Comparison of ENCODE assay signal across 9 mouse cellular contexts in genomic region chr11:35798874-35799273, GRCm38 (mm10). TPM values are rescaled to one million over a fixed set of nuclear protein-coding genes. Genes with fewer than 3 reads are reported as not detected.
DNase-seq lines count a peak whose midpoint lies in the region; ATAC-seq and TF ChIP-seq lines count a peak whose summit lies in the region.
"Had no signal": no experiment of that assay in that cellular context is flagged by ENCODE, and none has a peak within 500 bp of the region (broad histone marks: within the 10 kb centered on the region; RNA-seq: fewer than 3 reads in every experiment).

Gene Fbll1, minus strand, starts transcription at chr11:35798884.

- H3K4me2 ChIP-seq in stomach, embryonic 16.5 days (ENCODE audit: low read depth, low read length), result peak within 1 kb of the TSS; percentile 51

- intact Hi-C loops in heart, postnatal 10 days (cut with DNase I), result no loop called here

- peak within 1 kb of the TSS; percentile 37 for H3K4me3 ChIP-seq in stomach, embryonic 16.5 days (replicated peaks; ENCODE audit: low read length)

- ATAC-seq in Patski, result peak; percentile 62
- ATAC-seq in stomach, embryonic 16.5 days (ENCODE audit: insufficient read depth, low FRiP score), result no peak

- no peak within 1 kb of the TSS for H3K9ac ChIP-seq in stomach, embryonic 16.5 days (ENCODE audit: low read length)

- in situ Hi-C loops in Patski (cut with MboI; ENCODE audit: low pct_unique_long_range_greater_than_20kb), result no loop called here

- H3K36me3 ChIP-seq in stomach, embryonic 16.5 days (ENCODE audit: control insufficient read depth, insufficient read depth, low read length), result no peaks in the 10 kb centered on the region

- H3K9me3 ChIP-seq in stomach, embryonic 16.5 days (replicated peaks; ENCODE audit: control insufficient read depth, low read length), result no peaks in the 10 kb centered on the region

- H3K27ac ChIP-seq in stomach, embryonic 16.5 days (ENCODE audit: low read length), result no peak within 1 kb of the TSS

- peak; percentile 11 to 35 for DNase-seq in heart, adult 18-20 months
- no peak for DNase-seq in heart, adult 8-10 months (ENCODE audit: low spot score)
- peak; percentile 15 for DNase-seq in Patski (ENCODE audit: low read depth, low spot score)
- peak; percentile 93 for DNase-seq in embryo, embryonic 10 days (ENCODE audit: low spot score)
- DNase-seq in heart, postnatal 10 days, result peak; percentile 61 to 80
- DNase-seq in kidney, postnatal 4 days, result peak; percentile 88 to 90
- peak; percentile 42 to 57 for DNase-seq in lung, postnatal 4 days

- TF ChIP-seq CTCF in Patski (IDR thresholded peaks at IDR 0.05), result no peak

- WGBS in stomach, embryonic 16.5 days, result 14% methylated on average over 11 of the region's 11 CpGs

- H3K4me1 ChIP-seq in stomach, embryonic 16.5 days (ENCODE audit: control insufficient read depth, insufficient read depth, low read length), result peaks cover 4% of the 10 kb centered on the region; the same call in 1 of the 2 replicates

- POLR2A ChIA-PET in Patski (lab: Charles Lee), result no interaction called here

- CTCF ChIA-PET in Patski (lab: Charles Lee), result interaction anchor here (1.2 kb wide), 1 partner anchor 15 kb away, joined by 3 read pairs; no protein-coding TSS in a partner anchor

- H3K27me3 ChIP-seq in Patski, result peaks cover 13% of the 10 kb centered on the region
- H3K27me3 ChIP-seq in stomach, embryonic 16.5 days (ENCODE audit: control insufficient read depth, insufficient read depth, low read length), result peaks cover 38% of the 10 kb centered on the region
- H3K27me3 ChIP-seq: CH12.LX had no signal

RNA-seq across cellular contexts. Expression of gene Fbll1, which starts in this region (rescaled TPM):
- total RNA-seq in heart, adult 18-20 months (2021), result not detected
- total RNA-seq in heart, adult 8-10 months (2022), result not detected
- not detected for polyA plus RNA-seq in Patski (2021)
- total RNA-seq in heart, postnatal 10 days (2021), result not detected
- 0.15 TPM in 1 of 2 replicates, not detected in the other for polyA plus RNA-seq in stomach, embryonic 16.5 days (2015; fragmentation: Nextera tagmentation; extraction: Ambion mirVana)
- total RNA-seq: CH12.LX had no signal

Comparison
In these comparisons a context has a peak if more than half of its experiments do, and no peak if none do; other contexts are left out.
1. Peak in DNase-seq in heart, adult 18-20 months; RNA of the gene not detected or under 1 TPM.
2. Peak in DNase-seq and ATAC-seq in Patski; RNA of the gene not detected or under 1 TPM.
3. Peak in DNase-seq in heart, postnatal 10 days; RNA of the gene not detected or under 1 TPM.